Mouse (Mus musculus) MEL (cell line): ENCODE measurements around the gene Cdk5r2.

Experiments used
- CTCF ChIP-seq, 3 experiments: IDR thresholded peaks in 2 of 3; conservative IDR thresholded peaks in 1 of 3; 2 replicates each; pipeline ENCODE4 v1.5.1; 2011 to 2012; ENCODE audit warnings: low read length in 3 of 3, low read depth in 2 of 3, mild to moderate bottlenecking in 2 of 3, improper control_type of control experiment in 1 of 3, inconsistent platforms in 1 of 3, mixed read lengths in 1 of 3, moderate library complexity in 1 of 3; ENCODE audit not compliant: control insufficient read depth in 1 of 3, insufficient read depth in 1 of 3, poor library complexity in 1 of 3, severe bottlenecking in 1 of 3
- KAT2A ChIP-seq: conservative IDR thresholded peaks from 2 replicates; pipeline ENCODE4 v1.6.1; 2012; ENCODE audit warnings: low read depth, low read length, improper control_type of control experiment, inconsistent platforms
- MAX ChIP-seq: IDR thresholded peaks from 2 replicates; pipeline ENCODE4 v1.6.1; 2011; ENCODE audit warnings: low read length, improper control_type of control experiment
- MAZ ChIP-seq: IDR thresholded peaks from 2 replicates; pipeline ENCODE4 v1.6.1; 2012; ENCODE audit warnings: low read depth, mild to moderate bottlenecking, inconsistent platforms, low read length, improper control_type of control experiment
- POLR2A ChIP-seq, 2 experiments: IDR thresholded peaks; 2 replicates each; pipeline ENCODE4 v1.6.1; 2011 to 2012; ENCODE audit warnings: low read length in 2 of 2, mild to moderate bottlenecking in 2 of 2, control low read depth in 1 of 2, improper control_type of control experiment in 1 of 2, low read depth in 1 of 2, moderate library complexity in 1 of 2; ENCODE audit not compliant: control insufficient read depth in 1 of 2, insufficient read depth in 1 of 2, poor library complexity in 1 of 2
- TAL1 ChIP-seq: IDR thresholded peaks from 2 replicates; pipeline ENCODE4 v1.6.1; 2012; ENCODE audit warnings: mild to moderate bottlenecking, inconsistent platforms, low read length, moderate library complexity, mixed read lengths
- USF1 ChIP-seq: IDR thresholded peaks from 2 replicates; pipeline ENCODE4 v1.6.1; 2014; ENCODE audit warnings: low read depth, mild to moderate bottlenecking, inconsistent platforms, low read length, improper control_type of control experiment, moderate library complexity
- ZNF384 ChIP-seq: IDR thresholded peaks from 2 replicates; pipeline ENCODE4 v1.6.1; 2012; ENCODE audit warnings: low read depth, mild to moderate bottlenecking, inconsistent platforms, low read length, improper control_type of control experiment

DNA sequence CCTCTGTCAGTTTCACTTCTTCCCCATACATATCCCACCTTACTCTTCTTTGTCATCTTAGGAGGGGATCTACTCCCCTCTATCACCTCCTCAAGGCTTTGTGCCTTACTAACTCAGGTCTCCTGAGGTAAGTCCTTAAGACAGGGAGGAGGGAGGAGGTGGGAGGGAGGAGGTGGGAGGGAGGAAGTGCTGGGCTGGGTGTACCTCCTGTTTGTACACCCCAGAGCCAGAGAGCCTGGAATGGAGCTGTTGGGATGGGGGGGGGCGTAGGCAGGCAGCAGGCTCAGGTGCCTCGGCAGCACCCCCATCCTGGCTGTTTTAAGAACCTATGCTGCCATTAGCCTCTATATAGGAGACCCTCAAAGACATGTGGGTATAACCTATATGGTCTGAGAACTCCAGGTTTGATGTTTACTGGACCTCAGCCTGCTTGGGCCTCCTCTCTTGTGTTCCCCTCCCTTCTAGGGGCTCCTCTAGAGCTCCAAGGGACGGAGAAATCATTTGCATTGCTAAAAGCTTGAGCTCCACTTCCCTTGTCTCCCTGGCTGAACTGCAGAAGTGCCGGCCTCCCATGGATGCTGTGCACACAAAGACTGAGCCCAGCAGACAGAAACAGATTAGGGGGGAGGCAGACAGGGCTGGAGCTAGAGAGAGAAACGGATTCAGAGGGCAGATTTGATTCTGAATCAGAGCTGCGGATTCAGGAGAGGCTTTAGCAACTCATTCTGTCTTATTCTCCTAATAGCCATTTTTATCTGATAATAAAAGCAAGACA is 3.5 kb upstream of the Cdk5r2 start:
- no peak for TF ChIP-seq CTCF (IDR thresholded peaks at IDR 0.05 in 2 of 3, conservative IDR thresholded peaks at IDR 0.05 in 1 of 3; ENCODE audit: control insufficient read depth in 1 of 3, insufficient read depth in 1 of 3, low read depth in 2 of 3, low read length in 3 of 3, poor library complexity in 1 of 3, severe bottlenecking in 1 of 3)
- TF ChIP-seq POLR2A (IDR thresholded peaks at IDR 0.05; ENCODE audit: control insufficient read depth in 1 of 2, insufficient read depth in 1 of 2, low read depth in 1 of 2, low read length in 2 of 2, poor library complexity in 1 of 2), result no peak
- TF ChIP-seq KAT2A, result no peak
- TF ChIP-seq TAL1, result no peak
- no peak for TF ChIP-seq USF1
- TF ChIP-seq ZNF384, result no peak
- no peak for TF ChIP-seq MAZ
- no peak for TF ChIP-seq MAX
